Mouse (Mus musculus): ENCODE results near the gene Socs7.

GRCm38 (mm10) chr11:97338302-97338976, 23.9 kb upstream of the Socs7 start:
- TF ChIP-seq CHD2 (IDR thresholded peaks at IDR 0.05; ENCODE audit: low read depth, low read length) (no peak), ZNF384 (IDR thresholded peaks at IDR 0.05; ENCODE audit: low read depth, low read length) (no peak), HCFC1 (IDR thresholded peaks at IDR 0.05; ENCODE audit: borderline replicate concordance, insufficient read depth, low read length) (no peak), MAFK (IDR thresholded peaks at IDR 0.05; ENCODE audit: insufficient read depth, low read depth, low read length) (no peak), ZC3H11A (IDR thresholded peaks at IDR 0.05; ENCODE audit: borderline replicate concordance, low read depth, low read length) (no peak)
